ENCODE assay signal across 17 mouse cellular contexts in genomic region chr7:115333046-115333577, GRCm38 (mm10).
DNase-seq lines count a peak whose midpoint lies in the region; ATAC-seq lines count a peak whose summit lies in the region.
"Had no signal": no experiment of that assay in that cellular context is flagged by ENCODE, and none has a peak within 500 bp of the region (broad histone marks: within the 10 kb centered on the region; RNA-seq: fewer than 3 reads in every experiment).

No protein-coding gene starts in this region.

- WGBS in midbrain, embryonic 13.5 days, result 70% methylated on average over 1 of the region's 1 CpGs

- no peak overlapping the region for H3K27ac ChIP-seq in midbrain, embryonic 13.5 days
- H3K27ac ChIP-seq: hindbrain, embryonic 13.5 days; left cerebral cortex, adult 2 months; limb, embryonic 12.5 days; liver, embryonic 14.5 days; midbrain, embryonic 12.5 days had no signal

- no peak overlapping the region for H3K4me3 ChIP-seq in midbrain, embryonic 13.5 days (replicated peaks)
- H3K4me3 ChIP-seq: hindbrain, embryonic 13.5 days; left cerebral cortex, adult 2 months; limb, embryonic 12.5 days; midbrain, embryonic 12.5 days had no signal

- no peak overlapping the region for H3K4me2 ChIP-seq in midbrain, embryonic 13.5 days (replicated peaks)
- H3K4me2 ChIP-seq: hindbrain, embryonic 13.5 days; limb, embryonic 12.5 days; midbrain, embryonic 12.5 days had no signal

- peak; percentile 64; the same call in 1 of the 2 replicates for ATAC-seq in cerebellum, adult (ENCODE audit: insufficient number of reproducible peaks, low FRiP score, low TSS enrichment)
- ATAC-seq in erythroid progenitor cell, adult 5-6 weeks (replicated peaks; ENCODE audit: low FRiP score, poor library complexity, severe bottlenecking), result no peak
- ATAC-seq in midbrain, embryonic 13.5 days, result no peak
- ATAC-seq: intestine, embryonic 16.5 days; Patski had no signal

- no peaks in the 10 kb centered on the region for H3K27me3 ChIP-seq in midbrain, embryonic 13.5 days
- H3K27me3 ChIP-seq: hindbrain, embryonic 13.5 days; limb, embryonic 12.5 days; midbrain, embryonic 12.5 days; Patski had no signal

- DNase-seq in cerebellum, postnatal 4 days (ENCODE audit: low spot score in 2 of 2), result no peak
- DNase-seq in kidney, adult 9 months, result peak; percentile 23
- DNase-seq in kidney, adult 18-20 months, result no peak
- peak; percentile 17 to 50 for DNase-seq in adrenal gland, postnatal 36 days
- peak; percentile 63 to 77 for DNase-seq in cerebellum, postnatal 10 days
- DNase-seq: gastrocnemius, postnatal 36 days; lung, postnatal 4 days had no signal

- no peaks in the 10 kb centered on the region for H3K4me1 ChIP-seq in midbrain, embryonic 13.5 days (replicated peaks)
- H3K4me1 ChIP-seq: hindbrain, embryonic 13.5 days; limb, embryonic 12.5 days; midbrain, embryonic 12.5 days had no signal

- H3K9ac ChIP-seq in midbrain, embryonic 13.5 days (replicated peaks), result no peak overlapping the region
- H3K9ac ChIP-seq: hindbrain, embryonic 13.5 days; limb, embryonic 12.5 days; liver, embryonic 14.5 days; midbrain, embryonic 12.5 days had no signal

- 0 out of 2 replicates have a peak, but pooled peaks cover 8% of the 10 kb centered on the region for H3K9me3 ChIP-seq in midbrain, embryonic 13.5 days
- H3K9me3 ChIP-seq: midbrain, embryonic 12.5 days had no signal

- H3K36me3 ChIP-seq in midbrain, embryonic 13.5 days, result no peaks in the 10 kb centered on the region
- H3K36me3 ChIP-seq: hindbrain, embryonic 13.5 days; limb, embryonic 12.5 days; midbrain, embryonic 12.5 days had no signal

Comparison
In these comparisons a context has a peak if more than half of its experiments do, and no peak if none do; other contexts are left out.
1. DNase-seq: peak in kidney, adult 9 months (single experiment), adrenal gland, postnatal 36 days (2 of 2) and cerebellum, postnatal 10 days (2 of 2); none in cerebellum, postnatal 4 days (0 of 2) and kidney, adult 18-20 months (single experiment).